Mouse (Mus musculus) skeletal muscle tissue, adult 2 months (tissue): ENCODE measurements around the gene Cdkl5.

Experiments used
- DNase-seq: peaks from one replicate; pipeline ENCODE4 v3.0.0-alpha.2; 2012; ENCODE audit warnings: low read depth, low spot score

Cdkl5 gene

GRCm38 (mm10) chrX:160735650-160736049 lies 258.9 kb downstream of the Cdkl5 start, which contains the start of gene Ppef1:
TSS of gene Ppef1 (minus strand) at chrX:160735765.
- DNase-seq = no peak
